Mouse (Mus musculus) bone marrow, adult 2 months (tissue): ENCODE measurements at regions not wholly inside any gene's neighbourhood (a gene's known extent, or its start where the extent isn't known, plus 50 kb on each side); places are given as distances from the start of the nearest gene placed in this dataset.

Source experiments
- CTCF ChIP-seq: fragments of 200-500 bp; IDR thresholded peaks from 2 replicates; pipeline ENCODE4 v1.5.1; 2011; ENCODE audit warnings: low read length, control low read depth; ENCODE audit not compliant: control insufficient read depth, insufficient read depth
- POLR2A ChIP-seq: fragments of 200-500 bp; IDR thresholded peaks from 2 replicates; pipeline ENCODE4 v1.6.1; 2011; ENCODE audit warnings: low read depth, mild to moderate bottlenecking, control low read depth, low read length, borderline replicate concordance; ENCODE audit not compliant: control insufficient read depth

- TF ChIP-seq CTCF (no peak), POLR2A (no peak)
These were observed 237.2 kb downstream of the Tle4 start for GRCm38 (mm10) chr19:14360611-14361010.
